Mouse (Mus musculus) heart, embryonic 14.5 days (tissue): Measurements from ENCODE around the gene Ets2. TPM values are rescaled to one million over a fixed set of nuclear protein-coding genes. Genes with fewer than 3 reads are reported as not detected.

Experiments
- ATAC-seq: fragments of 200-750 bp; cut with Nextera tagmentation; 2 replicates; pipeline ENCODE4 v1.8.0; 2017; ENCODE audit warnings: low read depth, moderate TSS enrichment; ENCODE audit not compliant: insufficient number of reproducible peaks, insufficient read depth, low FRiP score
- H3K27ac ChIP-seq, 2 experiments: fragments of 200-500 bp in 1 of 2; fragments of 300-500 bp in 1 of 2; sonication (generic) in 1 of 2; replicated peaks in 1 of 2; 2 replicates each; pipeline ENCODE4 v1.5.1; 2012 to 2014; ENCODE audit warnings: low read depth in 2 of 2, low read length in 2 of 2, control low read depth in 1 of 2, mild to moderate bottlenecking in 1 of 2, mixed read lengths in 1 of 2; ENCODE audit not compliant: control insufficient read depth in 1 of 2, insufficient read depth in 1 of 2
- H3K27me3 ChIP-seq: fragments of 300-500 bp; sonication (generic); 2 replicates; pipeline ENCODE4 v1.6.1; 2014; ENCODE audit warnings: mild to moderate bottlenecking, low read length, control low read depth; ENCODE audit not compliant: control insufficient read depth, insufficient read depth
- H3K36me3 ChIP-seq: fragments of 300-500 bp; sonication (generic); 2 replicates; pipeline ENCODE4 v1.6.1; 2014; ENCODE audit warnings: mild to moderate bottlenecking, control low read depth, low read length, mixed read lengths; ENCODE audit not compliant: control insufficient read depth, insufficient read depth
- H3K4me1 ChIP-seq, 2 experiments: fragments of 200-500 bp in 1 of 2; fragments of 300-500 bp in 1 of 2; sonication (generic) in 1 of 2; 2 replicates each; pipeline ENCODE4 v1.6.1; 2012 to 2014; ENCODE audit warnings: low read length in 2 of 2, control low read depth in 1 of 2, mixed read lengths in 1 of 2; ENCODE audit not compliant: control insufficient read depth in 2 of 2, insufficient read depth in 2 of 2
- H3K4me2 ChIP-seq: fragments of 300-500 bp; sonication (generic); 2 replicates; pipeline ENCODE4 v1.6.1; 2014; ENCODE audit warnings: mild to moderate bottlenecking, low read length
- H3K4me3 ChIP-seq, 2 experiments: fragments of 200-500 bp in 1 of 2; fragments of 300-500 bp in 1 of 2; sonication (generic) in 1 of 2; 2 replicates each; pipeline ENCODE4 v1.5.1; 2012 to 2014; ENCODE audit warnings: low read length in 2 of 2, mild to moderate bottlenecking in 2 of 2, control low read depth in 1 of 2, low read depth in 1 of 2, moderate library complexity in 1 of 2; ENCODE audit not compliant: control insufficient read depth in 1 of 2, insufficient read depth in 1 of 2
- H3K9ac ChIP-seq: fragments of 300-500 bp; sonication (generic); 2 replicates; pipeline ENCODE4 v1.6.1; 2014; ENCODE audit warnings: mild to moderate bottlenecking, low read length
- H3K9me3 ChIP-seq: fragments of 300-500 bp; sonication (generic); 2 replicates; pipeline ENCODE4 v1.6.1; 2016; ENCODE audit warnings: low read length, control low read depth; ENCODE audit not compliant: control insufficient read depth
- WGBS: fragments of 180-500 bp; shearing (Covaris S2); extraction: QIAGEN DNeasy Blood & Tissue Kit; methylation state at CpG from one replicate; pipeline ENCODE4 v1.1.7; 2014; 5-methylcytosine and 5-hydroxymethylcytosine counted together
- polyA plus RNA-seq: library from polyadenylated mRNA; unstranded; fragments of >200 nt; fragmentation: Nextera tagmentation; extraction: Ambion mirVana; gene quantifications from 2 replicates; pipeline ENCODE4 v1.2.1, GENCODE M21; 2014

The Ets2 gene
- polyA plus RNA-seq, result 46.1 and 49.4 TPM in 2 replicates

- H3K27me3 ChIP-seq, result no peaks in the 10 kb centered on the region
- peaks cover 7% of the 10 kb centered on the region for H3K36me3 ChIP-seq
- H3K27ac ChIP-seq, result peak within 1 kb of the TSS; percentile 91 to 92
- peaks cover 19 to 20% of the 10 kb centered on the region in 2 experiments for H3K4me1 ChIP-seq
- 0% methylated on average over 57 of the region's 64 CpGs for WGBS
- H3K9me3 ChIP-seq, result no peaks in the 10 kb centered on the region
- peak within 1 kb of the TSS; percentile 79 to 88 for H3K4me3 ChIP-seq
- peak; percentile 92 for ATAC-seq
- H3K4me2 ChIP-seq, result peak within 1 kb of the TSS; percentile 73
- peak within 1 kb of the TSS; percentile 93 for H3K9ac ChIP-seq
These were observed at the start of gene Ets2 for GRCm38 (mm10) chr16:95701802-95702561. Gene Ets2 (plus strand): TSS chr16:95702075.

GRCm38 (mm10) chr16:95654204-95654611 lies 47.7 kb upstream of the Ets2 start:
- no peaks in the 10 kb centered on the region for H3K4me1 ChIP-seq
- no peak overlapping the region for H3K4me2 ChIP-seq
- H3K36me3 ChIP-seq, result no peaks in the 10 kb centered on the region
- no peak overlapping the region for H3K9ac ChIP-seq
- H3K9me3 ChIP-seq, result peaks cover 8% of the 10 kb centered on the region
- no peaks in the 10 kb centered on the region for H3K27me3 ChIP-seq
- no peak overlapping the region for H3K27ac ChIP-seq
- ATAC-seq, result no peak
- no peak overlapping the region for H3K4me3 ChIP-seq
- WGBS, result 89% methylated on average over 15 of the region's 15 CpGs

- no peak overlapping the region for H3K4me2 ChIP-seq
- 0 out of 2 replicates have a peak, but pooled peaks have one; percentile 28 for ATAC-seq
- 98% methylated on average over 4 of the region's 4 CpGs for WGBS
- no peak overlapping the region for H3K4me3 ChIP-seq
- no peaks in the 10 kb centered on the region for H3K36me3 ChIP-seq
- peaks cover 8% of the 10 kb centered on the region for H3K9me3 ChIP-seq
- no peak overlapping the region for H3K27ac ChIP-seq
- H3K27me3 ChIP-seq, result no peaks in the 10 kb centered on the region
- no peaks in the 10 kb centered on the region for H3K4me1 ChIP-seq
- no peak overlapping the region for H3K9ac ChIP-seq
These were observed 45.3 kb upstream of the Ets2 start for GRCm38 (mm10) chr16:95656535-95656934.

GRCm38 (mm10) chr16:95657187-95657586 lies 44.7 kb upstream of the Ets2 start:
- no peak for ATAC-seq
- Histone ChIP-seq H3K9me3 (peaks cover 8% of the 10 kb centered on the region), H3K36me3 (no peaks in the 10 kb centered on the region), H3K4me1 (no peaks in the 10 kb centered on the region), H3K4me3 (no peak overlapping the region), H3K27ac (no peak overlapping the region), H3K9ac (no peak overlapping the region), H3K27me3 (no peaks in the 10 kb centered on the region), H3K4me2 (no peak overlapping the region)
- WGBS, result 86% methylated on average over 5 of the region's 5 CpGs

GRCm38 (mm10) chr16:95657756-95658155 lies 44.1 kb upstream of the Ets2 start:
- Histone ChIP-seq H3K9ac (no peak overlapping the region), H3K27ac (no peak overlapping the region), H3K36me3 (no peaks in the 10 kb centered on the region), H3K4me3 (no peak overlapping the region), H3K4me1 (no peaks in the 10 kb centered on the region), H3K4me2 (no peak overlapping the region), H3K27me3 (no peaks in the 10 kb centered on the region), H3K9me3 (peaks cover 8% of the 10 kb centered on the region)
- 84% methylated on average over 5 of the region's 5 CpGs for WGBS
- no peak for ATAC-seq

- no peaks in the 10 kb centered on the region for H3K36me3 ChIP-seq
- H3K27ac ChIP-seq, result no peak overlapping the region
- H3K9ac ChIP-seq, result no peak overlapping the region
- H3K27me3 ChIP-seq, result no peaks in the 10 kb centered on the region
- ATAC-seq, result no peak
- peaks cover 8% of the 10 kb centered on the region for H3K9me3 ChIP-seq
- no peak overlapping the region for H3K4me3 ChIP-seq
- WGBS, result 62% methylated on average over 5 of the region's 5 CpGs
- H3K4me2 ChIP-seq, result no peak overlapping the region
- H3K4me1 ChIP-seq, result no peaks in the 10 kb centered on the region
These were observed 42.9 kb upstream of the Ets2 start for GRCm38 (mm10) chr16:95658836-95659430.

GRCm38 (mm10) chr16:95659461-95659860 lies 42.4 kb upstream of the Ets2 start:
- no peaks in the 10 kb centered on the region for H3K36me3 ChIP-seq
- H3K4me1 ChIP-seq, result no peaks in the 10 kb centered on the region
- 79% methylated on average over 19 of the region's 19 CpGs for whole genome bisulfite sequencing
- H3K27ac ChIP-seq, result no peak overlapping the region
- no peak overlapping the region for H3K9ac ChIP-seq
- H3K9me3 ChIP-seq, result peaks cover 8% of the 10 kb centered on the region
- no peak overlapping the region for H3K4me3 ChIP-seq
- no peak for ATAC-seq
- H3K27me3 ChIP-seq, result no peaks in the 10 kb centered on the region
- no peak overlapping the region for H3K4me2 ChIP-seq
